Mouse (Mus musculus) olfactory bulb, adult 2 months (tissue): ENCODE measurements at regions not wholly inside any gene's neighbourhood (a gene's known extent, or its start where the extent isn't known, plus 50 kb on each side); places are given as distances from the start of the nearest gene placed in this dataset.

Experiments used
- CTCF ChIP-seq: fragments of 200-500 bp; IDR thresholded peaks from 2 replicates; pipeline ENCODE4 v1.5.1; 2012; ENCODE audit warnings: low read depth, mild to moderate bottlenecking, low read length, moderate library complexity; ENCODE audit not compliant: insufficient read depth
- POLR2A ChIP-seq: fragments of 200-500 bp; IDR thresholded peaks from 2 replicates; pipeline ENCODE4 v1.6.1; 2012; ENCODE audit warnings: mild to moderate bottlenecking, low read depth, low read length, moderate library complexity; ENCODE audit not compliant: insufficient read depth

DNA sequence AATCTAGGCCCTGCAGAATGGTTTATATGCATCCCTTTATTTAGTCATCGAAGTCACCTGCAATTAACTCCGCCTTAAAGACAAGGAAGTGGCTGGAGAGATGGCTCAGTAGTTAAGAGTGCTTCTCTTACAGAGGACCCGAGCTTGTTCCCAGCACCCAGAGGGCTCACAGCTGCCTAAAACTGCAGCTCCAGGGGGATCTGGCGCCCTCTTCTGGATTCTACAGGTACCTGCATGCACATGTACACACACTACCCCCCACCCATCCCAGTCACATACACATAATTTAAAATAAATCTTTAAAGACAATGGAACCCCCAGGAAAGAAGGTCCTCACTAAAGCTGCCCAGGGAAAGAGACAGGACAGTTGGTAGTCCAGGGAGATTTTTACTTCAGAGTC lies 148.5 kb upstream of the Tsc22d1 start:
- TF ChIP-seq CTCF = no peak
- TF ChIP-seq POLR2A = no peak
